Mouse (Mus musculus) heart, embryonic 16.5 days (tissue): Measurements from ENCODE around the gene Rsu1. TPM values are rescaled to one million over a fixed set of nuclear protein-coding genes. Genes with fewer than 3 reads are reported as not detected.

ENCODE experiments used
- ATAC-seq: fragments of 200-750 bp; cut with Nextera tagmentation; replicated peaks from 2 replicates; pipeline ENCODE4 v1.8.0; 2017; ENCODE audit warnings: moderate number of reproducible peaks; ENCODE audit not compliant: insufficient read depth, low FRiP score; ENCODE audit errors: extremely low read depth
- H3K27ac ChIP-seq: fragments of 300-500 bp; sonication (generic); 2 replicates; pipeline ENCODE4 v1.5.1; 2014; ENCODE audit warnings: mild to moderate bottlenecking, low read length, control low read depth, moderate library complexity
- H3K27me3 ChIP-seq: fragments of 300-500 bp; sonication (generic); 2 replicates; pipeline ENCODE4 v1.6.1; 2014; ENCODE audit warnings: low read length, mixed read lengths; ENCODE audit not compliant: control insufficient read depth, insufficient read depth
- H3K36me3 ChIP-seq: fragments of 300-500 bp; sonication (generic); 2 replicates; pipeline ENCODE4 v1.6.1; 2014; ENCODE audit not compliant: control insufficient read depth, insufficient read depth
- H3K4me1 ChIP-seq: fragments of 300-500 bp; sonication (generic); 2 replicates; pipeline ENCODE4 v1.6.1; 2014; ENCODE audit warnings: low read length, mixed read lengths; ENCODE audit not compliant: control insufficient read depth, insufficient read depth
- H3K4me2 ChIP-seq: fragments of 300-500 bp; sonication (generic); 2 replicates; pipeline ENCODE4 v1.6.1; 2014; ENCODE audit warnings: low read depth, mild to moderate bottlenecking, control low read depth, low read length
- H3K4me3 ChIP-seq: fragments of 300-500 bp; sonication (generic); 2 replicates; pipeline ENCODE4 v1.5.1; 2014; ENCODE audit warnings: mild to moderate bottlenecking, control low read depth, low read length
- H3K9ac ChIP-seq: fragments of 300-500 bp; sonication (generic); 2 replicates; pipeline ENCODE4 v1.6.1; 2014; ENCODE audit warnings: low read length, control low read depth
- H3K9me3 ChIP-seq: fragments of 300-500 bp; sonication (generic); replicated peaks from 2 replicates; pipeline ENCODE4 v1.6.1; 2016; ENCODE audit warnings: low read length; ENCODE audit not compliant: control insufficient read depth
- WGBS: fragments of 180-500 bp; shearing (Covaris S2); extraction: QIAGEN DNeasy Blood & Tissue Kit; methylation state at CpG from one replicate; pipeline ENCODE4 v1.1.7; 2014; 5-methylcytosine and 5-hydroxymethylcytosine counted together
- polyA plus RNA-seq: library from polyadenylated mRNA; unstranded; fragments of >200 nt; fragmentation: Nextera tagmentation; extraction: Ambion mirVana; gene quantifications from 2 replicates; pipeline ENCODE4 v1.2.1, GENCODE M21; 2015

The Rsu1 gene
- polyA plus RNA-seq, 1 experiment from 2014 or later = 138 TPM

GRCm38 (mm10) chr2:13104388-13104787 lies 166.8 kb downstream of the Rsu1 start:
- no peak overlapping the region for H3K4me2 ChIP-seq
- no peaks in the 10 kb centered on the region for H3K9me3 ChIP-seq
- H3K4me3 ChIP-seq = no peak overlapping the region
- no peaks in the 10 kb centered on the region for H3K36me3 ChIP-seq
- no peak overlapping the region for H3K9ac ChIP-seq
- no peak for ATAC-seq
- WGBS = 34% methylated on average over 2 of the region's 2 CpGs
- no peak overlapping the region for H3K27ac ChIP-seq
- H3K4me1 ChIP-seq = no peaks in the 10 kb centered on the region
- no peaks in the 10 kb centered on the region for H3K27me3 ChIP-seq

GRCm38 (mm10) chr2:13103797-13104200 lies 167.4 kb downstream of the Rsu1 start:
- Histone ChIP-seq H3K4me3 (no peak overlapping the region), H3K27me3 (no peaks in the 10 kb centered on the region), H3K9me3 (no peaks in the 10 kb centered on the region), H3K9ac (no peak overlapping the region), H3K4me2 (no peak overlapping the region), H3K4me1 (no peaks in the 10 kb centered on the region), H3K27ac (no peak overlapping the region), H3K36me3 (no peaks in the 10 kb centered on the region)
- no peak for ATAC-seq
- 65% methylated on average over 7 of the region's 7 CpGs for WGBS

GRCm38 (mm10) chr2:13094045-13094444 lies 177.2 kb downstream of the Rsu1 start:
- Histone ChIP-seq H3K9me3 (no peaks in the 10 kb centered on the region), H3K27me3 (no peaks in the 10 kb centered on the region), H3K36me3 (no peaks in the 10 kb centered on the region), H3K27ac (no peak overlapping the region), H3K4me1 (0 out of 2 replicates have a peak, but pooled peaks cover 2% of the 10 kb centered on the region), H3K4me3 (no peak overlapping the region), H3K4me2 (no peak overlapping the region), H3K9ac (no peak overlapping the region)
- 93% methylated on average over 5 of the region's 5 CpGs for WGBS
- no peak for ATAC-seq

- H3K9ac ChIP-seq = no peak overlapping the region
- H3K4me2 ChIP-seq = no peak overlapping the region
- no peak overlapping the region for H3K4me3 ChIP-seq
- H3K27ac ChIP-seq = no peak overlapping the region
- 0 out of 2 replicates have a peak, but pooled peaks cover 2% of the 10 kb centered on the region for H3K4me1 ChIP-seq
- no peaks in the 10 kb centered on the region for H3K9me3 ChIP-seq
- ATAC-seq = no peak
- no peaks in the 10 kb centered on the region for H3K36me3 ChIP-seq
- 52% methylated on average over 1 of the region's 1 CpGs for WGBS
- no peaks in the 10 kb centered on the region for H3K27me3 ChIP-seq
Observed at GRCm38 (mm10) chr2:13093570-13093969, 177.6 kb downstream of the Rsu1 start.

- H3K4me3 ChIP-seq = no peak overlapping the region
- H3K36me3 ChIP-seq = no peaks in the 10 kb centered on the region
- H3K27me3 ChIP-seq = no peaks in the 10 kb centered on the region
- WGBS = 57% methylated on average over 5 of the region's 5 CpGs
- no peak for ATAC-seq
- no peak overlapping the region for H3K4me2 ChIP-seq
- 0 out of 2 replicates have a peak, but pooled peaks cover 2% of the 10 kb centered on the region for H3K4me1 ChIP-seq
- no peak overlapping the region for H3K9ac ChIP-seq
- no peaks in the 10 kb centered on the region for H3K9me3 ChIP-seq
- H3K27ac ChIP-seq = no peak overlapping the region
Observed at GRCm38 (mm10) chr2:13091399-13092015, 179.7 kb downstream of the Rsu1 start.

- Histone ChIP-seq H3K4me3 (no peak overlapping the region), H3K27ac (no peak overlapping the region), H3K4me2 (no peak overlapping the region), H3K9me3 (no peaks in the 10 kb centered on the region), H3K36me3 (no peaks in the 10 kb centered on the region), H3K4me1 (0 out of 2 replicates have a peak, but pooled peaks cover 2% of the 10 kb centered on the region), H3K27me3 (no peaks in the 10 kb centered on the region), H3K9ac (no peak overlapping the region)
- WGBS = 85% methylated on average over 1 of the region's 1 CpGs
- ATAC-seq = no peak
Observed at GRCm38 (mm10) chr2:13090841-13091240, 180.4 kb downstream of the Rsu1 start.

GRCm38 (mm10) chr2:13089861-13090260 lies 181.4 kb downstream of the Rsu1 start:
- H3K27ac ChIP-seq = no peak overlapping the region
- no peaks in the 10 kb centered on the region for H3K36me3 ChIP-seq
- no peaks in the 10 kb centered on the region for H3K9me3 ChIP-seq
- H3K4me3 ChIP-seq = no peak overlapping the region
- H3K27me3 ChIP-seq = no peaks in the 10 kb centered on the region
- no peak overlapping the region for H3K4me2 ChIP-seq
- H3K4me1 ChIP-seq = 0 out of 2 replicates have a peak, but pooled peaks cover 2% of the 10 kb centered on the region
- no peak for ATAC-seq
- WGBS = 78% methylated on average over 4 of the region's 4 CpGs
- no peak overlapping the region for H3K9ac ChIP-seq

GRCm38 (mm10) chr2:13088266-13088665 lies 182.9 kb downstream of the Rsu1 start:
- Histone ChIP-seq H3K36me3 (no peaks in the 10 kb centered on the region), H3K4me1 (0 out of 2 replicates have a peak, but pooled peaks cover 2% of the 10 kb centered on the region), H3K9me3 (no peaks in the 10 kb centered on the region), H3K4me3 (no peak overlapping the region), H3K9ac (no peak overlapping the region), H3K27me3 (no peaks in the 10 kb centered on the region), H3K27ac (no peak overlapping the region), H3K4me2 (no peak overlapping the region)
- ATAC-seq = no peak
- WGBS = 61% methylated on average over 4 of the region's 4 CpGs

GRCm38 (mm10) chr2:13087811-13088210 lies 183.4 kb downstream of the Rsu1 start:
- H3K9me3 ChIP-seq = no peaks in the 10 kb centered on the region
- no peaks in the 10 kb centered on the region for H3K36me3 ChIP-seq
- WGBS = 87% methylated on average over 2 of the region's 2 CpGs
- no peak overlapping the region for H3K27ac ChIP-seq
- H3K4me2 ChIP-seq = no peak overlapping the region
- 0 out of 2 replicates have a peak, but pooled peaks cover 2% of the 10 kb centered on the region for H3K4me1 ChIP-seq
- no peak overlapping the region for H3K9ac ChIP-seq
- no peak overlapping the region for H3K4me3 ChIP-seq
- ATAC-seq = no peak
- no peaks in the 10 kb centered on the region for H3K27me3 ChIP-seq
